Mouse (Mus musculus) hindbrain, embryonic 15.5 days (tissue): Measurements from ENCODE around the gene Nemf. TPM values are rescaled to one million over a fixed set of nuclear protein-coding genes. Genes with fewer than 3 reads are reported as not detected.

Experiments
- ATAC-seq: fragments of 200-750 bp; cut with Nextera tagmentation; 2 replicates; pipeline ENCODE4 v1.8.0; 2017; ENCODE audit warnings: low read depth, moderate number of reproducible peaks, moderate TSS enrichment; ENCODE audit not compliant: low FRiP score
- H3K27ac ChIP-seq: fragments of 300-500 bp; sonication (generic); replicated peaks from 2 replicates; pipeline ENCODE4 v1.5.1; 2015; ENCODE audit warnings: mild to moderate bottlenecking, inconsistent platforms
- H3K27me3 ChIP-seq: fragments of 300-500 bp; sonication (generic); 2 replicates; pipeline ENCODE4 v1.6.1; 2015; ENCODE audit warnings: control low read depth, inconsistent platforms
- H3K36me3 ChIP-seq: fragments of 300-500 bp; sonication (generic); 2 replicates; pipeline ENCODE4 v1.6.1; 2015; ENCODE audit warnings: control low read depth, inconsistent platforms
- H3K4me1 ChIP-seq: fragments of 300-500 bp; sonication (generic); replicated peaks from 2 replicates; pipeline ENCODE4 v1.6.1; 2015; ENCODE audit warnings: control low read depth, inconsistent platforms
- H3K4me2 ChIP-seq: fragments of 300-500 bp; sonication (generic); 2 replicates; pipeline ENCODE4 v1.6.1; 2015; ENCODE audit warnings: moderate library complexity, mild to moderate bottlenecking, inconsistent platforms
- H3K4me3 ChIP-seq: fragments of 300-500 bp; sonication (generic); 2 replicates; pipeline ENCODE4 v1.5.1; 2015; ENCODE audit warnings: mild to moderate bottlenecking, inconsistent platforms
- H3K9ac ChIP-seq: fragments of 300-500 bp; sonication (generic); 2 replicates; pipeline ENCODE4 v1.6.1; 2015; ENCODE audit warnings: inconsistent platforms
- H3K9me3 ChIP-seq: fragments of 300-500 bp; sonication (generic); 2 replicates; pipeline ENCODE4 v1.6.1; 2016; ENCODE audit warnings: control low read depth, inconsistent platforms
- WGBS: fragments of 180-500 bp; shearing (Covaris S2); methylation state at CpG from one replicate; pipeline ENCODE4 v1.1.7; 2015; 5-methylcytosine and 5-hydroxymethylcytosine counted together
- microRNA-seq: library from miRNA; unstranded; fragments of <30 nt; microRNA quantifications from one replicate; pipeline ENCODE4, GENCODE M21; 2016
- polyA plus RNA-seq: library from polyadenylated mRNA; unstranded; fragments of >200 nt; fragmentation: Nextera tagmentation; extraction: Ambion mirVana; gene quantifications from 2 replicates; pipeline ENCODE4 v1.2.1, GENCODE M21; 2015

Nemf gene
- polyA plus RNA-seq, 1 experiment from 2014 or later = 84.0 TPM

- no peak overlapping the region for H3K4me2 ChIP-seq
- H3K4me3 ChIP-seq = no peak overlapping the region
- no peak overlapping the region for H3K9ac ChIP-seq
- WGBS = 48% methylated on average over 1 of the region's 1 CpGs
- H3K36me3 ChIP-seq = no peaks in the 10 kb centered on the region
- H3K27me3 ChIP-seq = no peaks in the 10 kb centered on the region
- H3K4me1 ChIP-seq = no peaks in the 10 kb centered on the region
- ATAC-seq = no peak
- H3K9me3 ChIP-seq = no peaks in the 10 kb centered on the region
- no peak overlapping the region for H3K27ac ChIP-seq
Observed at GRCm38 (mm10) chr12:69279931-69280469, 77.0 kb downstream of the Nemf start.

- Histone ChIP-seq H3K27ac (no peak overlapping the region), H3K9ac (no peak overlapping the region), H3K4me2 (no peak overlapping the region), H3K27me3 (no peaks in the 10 kb centered on the region), H3K9me3 (no peaks in the 10 kb centered on the region), H3K36me3 (no peaks in the 10 kb centered on the region), H3K4me3 (no peak overlapping the region), H3K4me1 (no peaks in the 10 kb centered on the region)
- 71% methylated on average over 2 of the region's 2 CpGs for whole genome bisulfite sequencing
- ATAC-seq = no peak
Observed at GRCm38 (mm10) chr12:69268956-69269355, 88.0 kb downstream of the Nemf start.

DNA sequence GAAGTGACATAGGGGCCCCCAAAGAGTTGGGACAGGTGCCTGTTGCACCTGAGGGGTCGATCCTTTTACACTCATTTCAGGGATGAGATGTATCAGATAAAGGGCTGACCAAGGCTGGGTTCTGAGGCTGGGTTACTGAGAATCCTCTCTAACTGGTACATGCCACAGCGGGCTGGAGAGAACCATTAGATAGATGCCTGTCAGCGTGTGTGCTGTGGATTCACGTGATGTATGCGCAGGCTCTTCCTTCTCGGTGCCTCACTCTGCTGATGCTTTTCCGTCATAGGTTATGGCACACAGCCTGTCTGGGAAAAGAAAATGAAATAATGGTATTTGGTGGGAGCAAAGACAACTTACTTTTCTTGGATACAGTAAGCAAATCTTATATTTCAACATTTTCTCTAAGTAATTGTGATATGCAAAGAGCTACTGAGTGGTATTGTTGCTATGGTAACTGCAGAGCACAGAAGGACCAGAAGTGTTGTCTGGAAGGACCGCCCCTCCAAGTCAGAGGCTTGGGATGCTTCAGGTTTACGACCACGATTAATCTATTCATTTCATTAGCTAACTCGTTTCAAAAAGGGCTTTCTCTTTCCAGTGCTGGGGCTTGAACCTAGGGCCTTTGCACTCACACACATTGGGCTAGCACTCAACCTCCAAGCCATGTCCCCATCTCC is 88.9 kb downstream of the Nemf start:
- Histone ChIP-seq H3K9me3 (no peaks in the 10 kb centered on the region), H3K4me3 (no peak overlapping the region), H3K27me3 (no peaks in the 10 kb centered on the region), H3K4me1 (no peaks in the 10 kb centered on the region), H3K27ac (no peak overlapping the region), H3K36me3 (no peaks in the 10 kb centered on the region), H3K9ac (no peak overlapping the region), H3K4me2 (no peak overlapping the region)
- 73% methylated on average over 11 of the region's 11 CpGs for WGBS
- ATAC-seq = no peak

DNA sequence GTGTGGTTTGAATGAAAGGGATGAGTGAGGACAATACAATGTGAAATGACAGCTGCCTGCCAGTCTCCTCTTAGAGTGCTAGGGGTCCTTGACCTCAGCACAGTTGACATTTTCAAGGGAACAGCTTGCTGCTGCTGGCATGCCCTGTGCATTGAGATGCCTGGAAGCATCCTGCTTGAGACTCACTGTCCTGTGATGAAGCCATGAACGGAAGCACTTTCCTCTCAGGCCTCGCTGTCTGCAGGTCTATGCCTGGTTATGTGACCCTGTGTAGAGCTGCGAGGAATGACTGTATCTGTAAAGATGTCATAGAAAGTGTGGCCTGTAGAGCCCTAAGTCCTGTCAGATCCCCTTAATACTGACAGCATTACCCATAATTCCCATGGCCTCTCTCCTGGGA is 91.9 kb downstream of the Nemf start:
- H3K4me1 ChIP-seq = no peaks in the 10 kb centered on the region
- H3K4me2 ChIP-seq = no peak overlapping the region
- H3K9me3 ChIP-seq = no peaks in the 10 kb centered on the region
- WGBS = 97% methylated on average over 3 of the region's 3 CpGs
- no peaks in the 10 kb centered on the region for H3K27me3 ChIP-seq
- no peak overlapping the region for H3K27ac ChIP-seq
- no peak overlapping the region for H3K4me3 ChIP-seq
- no peak for ATAC-seq
- H3K9ac ChIP-seq = no peak overlapping the region
- no peaks in the 10 kb centered on the region for H3K36me3 ChIP-seq

DNA sequence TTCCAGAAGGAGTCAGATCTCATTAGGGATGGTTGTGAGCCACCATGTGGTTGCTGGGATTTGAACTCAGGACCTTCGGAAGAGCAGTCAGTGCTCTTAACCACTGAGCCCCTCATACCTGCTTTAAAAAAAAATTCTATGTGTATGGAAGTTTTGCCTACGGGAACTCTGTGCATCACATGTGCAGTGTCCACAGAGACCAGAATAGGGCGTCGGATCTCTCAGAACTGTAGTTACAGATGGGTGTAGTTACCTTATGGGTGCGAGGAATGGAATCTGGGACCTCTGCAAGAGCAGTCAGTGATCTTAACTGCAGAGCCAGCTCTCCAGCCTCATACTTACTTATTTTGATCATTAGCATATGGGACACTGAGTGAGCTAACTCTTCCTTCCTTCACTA is 94.7 kb downstream of the Nemf start:
- H3K27ac ChIP-seq = no peak overlapping the region
- H3K4me2 ChIP-seq = no peak overlapping the region
- no peaks in the 10 kb centered on the region for H3K9me3 ChIP-seq
- H3K27me3 ChIP-seq = no peaks in the 10 kb centered on the region
- no peak overlapping the region for H3K4me3 ChIP-seq
- ATAC-seq = no peak
- no peak overlapping the region for H3K9ac ChIP-seq
- no peaks in the 10 kb centered on the region for H3K4me1 ChIP-seq
- WGBS = 93% methylated on average over 5 of the region's 5 CpGs
- H3K36me3 ChIP-seq = no peaks in the 10 kb centered on the region

Small RNAs within 50 kb of the gene (microRNA-seq; reads per million reads assigned to microRNA genes)
- not detected for gene Gm47299
- not detected for gene Gm47305

Other genes starting within 250 kb of the Nemf start
- gene Rps29, start 198.0 kb downstream of the Nemf start, polyA plus RNA-seq = 1,135 and 1,350 TPM in 2 replicates
- gene Lrr1, start 188.4 kb downstream of the Nemf start, polyA plus RNA-seq = 5.1 and 6.1 TPM in 2 replicates
- gene Rpl36al, start 173.1 kb downstream of the Nemf start, polyA plus RNA-seq = 332 and 367 TPM in 2 replicates
- 40.4 and 43.5 TPM in 2 replicates for gene Mgat2, start 173.0 kb downstream of the Nemf start, polyA plus RNA-seq
- gene Gm49383, start 160.1 kb downstream of the Nemf start, polyA plus RNA-seq = 14.1 and 15.6 TPM in 2 replicates
- gene Dnaaf2, start 158.7 kb downstream of the Nemf start, polyA plus RNA-seq = 7.3 and 9.2 TPM in 2 replicates
- 10.0 and 12.4 TPM in 2 replicates for gene Gm49384, start 152.9 kb downstream of the Nemf start, polyA plus RNA-seq
- 5.3 and 6.3 TPM in 2 replicates for gene Pole2, start 129.0 kb downstream of the Nemf start, polyA plus RNA-seq
- 16.8 and 17.6 TPM in 2 replicates for gene Klhdc1, start 116.0 kb downstream of the Nemf start, polyA plus RNA-seq
- gene Klhdc2, start 60.5 kb downstream of the Nemf start, polyA plus RNA-seq = 273 and 278 TPM in 2 replicates
- 30.8 and 30.9 TPM in 2 replicates for gene Arf6, start 15.0 kb upstream of the Nemf start, polyA plus RNA-seq
- gene Gm9887, start 15.3 kb upstream of the Nemf start, polyA plus RNA-seq = 0.89 and 1.5 TPM in 2 replicates
- 24.8 and 25.3 TPM in 2 replicates for gene Vcpkmt, start 225.9 kb upstream of the Nemf start, polyA plus RNA-seq